Mouse (Mus musculus) mature B cell (primary cell): ENCODE results near the gene Ksr1.

ENCODE experiments used
- in situ Hi-C: fragments of 300-500 bp; cut with MboI; formaldehyde crosslinking; loops from 2 replicates; pipeline ENCODE4 v1.14.3; 2019

The Ksr1 gene

GRCm38 (mm10) chr11:79146331-79146767 lies at the start of gene Ksr1:
TSS of gene Ksr1 (minus strand) at chr11:79146407.
- in situ Hi-C loops, result no loop called here

GRCm38 (mm10) chr11:79192176-79192575 lies 46.0 kb upstream of the Ksr1 start:
- in situ Hi-C loops, result no loop called here

- in situ Hi-C loops, result no loop called here
These were observed 45.0 kb upstream of the Ksr1 start for GRCm38 (mm10) chr11:79191214-79191613.

GRCm38 (mm10) chr11:79190257-79190656 lies 44.0 kb upstream of the Ksr1 start:
- in situ Hi-C loops, result no loop called here

GRCm38 (mm10) chr11:79188176-79188575 lies 42.0 kb upstream of the Ksr1 start:
- in situ Hi-C loops, result no loop called here

- in situ Hi-C loops, result no loop called here
These were observed 41.1 kb upstream of the Ksr1 start for GRCm38 (mm10) chr11:79187291-79187690.

GRCm38 (mm10) chr11:79185683-79186082 lies 39.5 kb upstream of the Ksr1 start:
- in situ Hi-C loops, result no loop called here

- in situ Hi-C loops, result no loop called here
These were observed 38.1 kb upstream of the Ksr1 start for GRCm38 (mm10) chr11:79184126-79184888.

- in situ Hi-C loops, result no loop called here
These were observed 37.2 kb upstream of the Ksr1 start for GRCm38 (mm10) chr11:79183400-79183799.

- in situ Hi-C loops, result no loop called here
These were observed 36.7 kb upstream of the Ksr1 start for GRCm38 (mm10) chr11:79182881-79183280.

GRCm38 (mm10) chr11:79181914-79182313 lies 35.7 kb upstream of the Ksr1 start:
- in situ Hi-C loops, result no loop called here

- in situ Hi-C loops, result no loop called here
These were observed 30.5 kb upstream of the Ksr1 start for GRCm38 (mm10) chr11:79176687-79177086.

GRCm38 (mm10) chr11:79172054-79172453 lies 25.8 kb upstream of the Ksr1 start:
- in situ Hi-C loops, result no loop called here

- in situ Hi-C loops, result no loop called here
These were observed 20.5 kb upstream of the Ksr1 start for GRCm38 (mm10) chr11:79166582-79167300.

- in situ Hi-C loops, result no loop called here
These were observed 15.0 kb upstream of the Ksr1 start for GRCm38 (mm10) chr11:79161077-79161758.

GRCm38 (mm10) chr11:79160127-79160526 lies 13.9 kb upstream of the Ksr1 start:
- in situ Hi-C loops, result no loop called here

GRCm38 (mm10) chr11:79157729-79158128 lies 11.5 kb upstream of the Ksr1 start:
- in situ Hi-C loops, result no loop called here

- in situ Hi-C loops, result no loop called here
These were observed 9.1 kb upstream of the Ksr1 start for GRCm38 (mm10) chr11:79155348-79155747.

- in situ Hi-C loops, result no loop called here
These were observed 6.5 kb upstream of the Ksr1 start for GRCm38 (mm10) chr11:79152696-79153095.

GRCm38 (mm10) chr11:79151874-79152273 lies 5.7 kb upstream of the Ksr1 start:
- in situ Hi-C loops, result no loop called here

GRCm38 (mm10) chr11:79150301-79150700 lies 4.1 kb upstream of the Ksr1 start:
- in situ Hi-C loops, result no loop called here

- in situ Hi-C loops, result no loop called here
These were observed 3.1 kb upstream of the Ksr1 start for GRCm38 (mm10) chr11:79149295-79149694.

- in situ Hi-C loops, result no loop called here
These were observed 2.6 kb upstream of the Ksr1 start for GRCm38 (mm10) chr11:79148783-79149182.
